Mouse (Mus musculus): Measurements from ENCODE around the gene Ssh2.
A peak's percentile ranks its signal among the peaks of the same experiment; 100 is the strongest.

The Ssh2 gene

DNA sequence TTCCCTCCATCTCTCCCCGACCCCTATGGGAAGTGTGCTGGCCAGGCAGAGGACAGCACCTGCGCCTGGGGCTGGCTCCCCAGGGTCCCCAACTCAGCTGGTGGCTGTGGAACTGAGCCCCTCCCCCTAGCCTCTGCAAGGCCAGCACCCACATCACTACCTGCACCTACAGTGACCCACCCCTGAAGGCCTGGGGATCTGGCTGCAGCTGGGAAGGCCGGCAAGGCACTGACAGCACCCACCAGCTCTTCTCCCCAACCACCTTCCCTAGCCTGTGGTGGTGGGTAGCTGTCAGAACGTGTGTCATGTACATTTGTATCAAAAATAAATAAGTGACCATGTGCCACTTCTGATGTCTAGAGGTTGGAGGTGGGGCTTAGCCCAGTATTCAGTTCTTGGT lies 291.3 kb downstream of the Ssh2 start:
- DNase-seq (ENCODE audit: low read depth, low spot score) = no peak

DNA sequence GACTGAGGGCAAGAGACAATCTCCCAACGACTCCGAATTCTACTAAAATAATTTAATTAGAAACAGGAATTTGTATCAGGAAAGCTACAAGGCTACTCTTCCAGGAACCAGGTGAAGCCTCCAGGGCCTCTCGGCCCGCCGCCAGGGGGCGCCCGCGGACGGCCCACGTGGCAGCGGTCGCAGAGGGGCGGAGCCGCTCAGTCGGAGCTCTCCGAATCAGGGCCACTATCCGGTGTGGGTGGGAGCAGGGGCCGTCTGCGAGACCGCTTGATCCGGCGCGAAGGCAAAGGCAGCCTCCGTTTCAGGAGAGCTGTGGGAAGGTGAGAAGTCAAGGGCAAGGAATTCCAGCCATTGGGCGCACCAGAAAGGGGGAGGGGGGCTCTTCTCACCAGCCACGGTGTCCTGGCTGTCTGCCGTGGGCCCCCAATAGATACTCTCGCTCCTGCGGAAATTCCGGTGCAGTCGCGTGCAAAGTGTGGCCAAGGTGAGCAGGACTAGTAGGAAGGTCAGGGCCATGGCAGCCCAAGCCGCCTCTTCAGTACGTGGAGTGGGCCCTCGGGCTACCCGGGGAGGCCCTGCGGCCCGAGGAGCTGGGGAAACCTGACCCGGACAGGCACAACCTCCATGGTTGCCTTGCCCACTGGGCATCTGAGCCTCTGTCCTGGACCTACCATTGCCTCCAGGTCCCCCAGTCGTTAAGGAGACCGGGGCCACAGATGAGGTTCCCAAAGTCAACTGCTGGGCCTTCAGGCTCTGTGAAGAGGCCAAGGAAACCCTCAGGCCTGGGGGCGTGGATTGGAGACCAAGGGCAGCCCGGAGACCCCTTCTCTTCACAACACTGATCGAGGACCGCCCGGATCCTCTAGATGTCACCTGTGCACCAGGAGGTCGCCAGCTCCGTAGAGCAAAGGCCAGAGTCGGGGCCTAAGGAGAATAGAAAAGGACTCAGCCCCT lies 292.3 kb downstream of the Ssh2 start:
- DNase-seq (ENCODE audit: low read depth, low spot score) = peak; percentile 54
